Mouse (Mus musculus): ENCODE data around the gene Dcpp3. TPM values are rescaled to one million over a fixed set of nuclear protein-coding genes. Genes with fewer than 3 reads are reported as not detected.
A peak's percentile ranks its signal among the peaks of the same experiment; 100 is the strongest.
"Not testable (repeated sequence)": the region's sequence is repeated elsewhere in the genome, so short reads cannot be mapped to it uniquely, and the experiment has no call there.

Dcpp3 gene
- polyA plus RNA-seq (2011; ENCODE audit: insufficient read depth, insufficient read length, low replicate concordance, missing spikeins), result not detected in 2 replicates

GRCm38 (mm10) chr17:23917158-23917557 is at the start of gene Dcpp3:
Dcpp3 (plus strand) TSS chr17:23917458.
- not testable (repeated sequence) for H3K4me1 ChIP-seq (ENCODE audit: control insufficient read depth, insufficient read depth, low read length); H3K27ac ChIP-seq (ENCODE audit: control insufficient read depth, insufficient read depth, low read depth, low read length, poor library complexity); H3K4me3 ChIP-seq (replicated peaks; ENCODE audit: control insufficient read depth, low read depth, low read length)
- 29% methylated on average over 4 of the region's 4 CpGs for WGBS

DNA sequence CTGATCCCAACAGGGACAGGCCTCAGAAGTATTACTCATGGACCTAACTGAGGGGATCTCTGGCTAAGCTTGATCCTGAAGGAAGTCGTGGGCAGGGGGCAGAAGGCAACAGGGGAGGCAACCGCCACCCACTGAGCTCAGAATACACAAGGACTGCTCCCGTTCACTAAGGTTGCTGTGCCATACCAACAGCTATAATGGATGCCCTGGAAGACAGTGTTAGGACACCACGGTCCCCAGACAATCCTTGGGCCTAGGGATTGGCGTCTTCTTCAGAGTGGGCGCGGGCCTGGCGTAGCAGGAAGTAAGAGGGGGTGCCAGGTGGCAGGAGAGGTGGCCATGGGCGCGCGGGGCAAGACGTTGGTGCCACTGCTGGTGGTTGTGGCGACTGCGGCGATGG is 49.5 kb upstream of the Dcpp3 start, which contains the start of gene Prss21:
Gene Prss21 (plus strand): TSS at position 301 of the 400 bp plus-strand sequence.
- no peaks in the 10 kb centered on the region; the same call in none of the 2 replicates for H3K4me1 ChIP-seq (ENCODE audit: control insufficient read depth, insufficient read depth, low read length)
- no peak within 1 kb of the TSS for H3K4me3 ChIP-seq (replicated peaks; ENCODE audit: control insufficient read depth, low read depth, low read length)
- WGBS, result 82% methylated on average over 15 of the region's 15 CpGs
- TF ChIP-seq POLR2A (IDR thresholded peaks at IDR 0.05; ENCODE audit: borderline replicate concordance, control insufficient read depth, low read depth, low read length) (no peak), CTCF (IDR thresholded peaks at IDR 0.05; ENCODE audit: control insufficient read depth, insufficient read depth, low read length) (no peak)
- no peak within 1 kb of the TSS for H3K27ac ChIP-seq (ENCODE audit: control insufficient read depth, insufficient read depth, low read depth, low read length, poor library complexity)

GRCm38 (mm10) chr17:23868513-23868912 is 48.7 kb upstream of the Dcpp3 start:
- 39% methylated on average over 11 of the region's 11 CpGs for WGBS
- H3K4me3 ChIP-seq (replicated peaks; ENCODE audit: control insufficient read depth, low read depth, low read length), result no peak overlapping the region
- H3K27ac ChIP-seq (ENCODE audit: control insufficient read depth, insufficient read depth, low read depth, low read length, poor library complexity), result no peak overlapping the region
- TF ChIP-seq CTCF (IDR thresholded peaks at IDR 0.05; ENCODE audit: control insufficient read depth, insufficient read depth, low read length), result no peak
- TF ChIP-seq POLR2A (IDR thresholded peaks at IDR 0.05; ENCODE audit: borderline replicate concordance, control insufficient read depth, low read depth, low read length), result no peak
- no peaks in the 10 kb centered on the region; the same call in none of the 2 replicates for H3K4me1 ChIP-seq (ENCODE audit: control insufficient read depth, insufficient read depth, low read length)

- H3K4me3 ChIP-seq (replicated peaks; ENCODE audit: control insufficient read depth, low read depth, low read length), result no peak overlapping the region
- no peaks in the 10 kb centered on the region; the same call in 1 of the 2 replicates for H3K4me1 ChIP-seq (ENCODE audit: control insufficient read depth, insufficient read depth, low read length)
- no peak overlapping the region for H3K27ac ChIP-seq (ENCODE audit: control insufficient read depth, insufficient read depth, low read depth, low read length, poor library complexity)
- WGBS, result 53% methylated on average over 8 of the region's 8 CpGs
- TF ChIP-seq CTCF (IDR thresholded peaks at IDR 0.05; ENCODE audit: control insufficient read depth, insufficient read depth, low read length) (peak; percentile 48; the same call in 1 of the 2 replicates), POLR2A (IDR thresholded peaks at IDR 0.05; ENCODE audit: borderline replicate concordance, control insufficient read depth, low read depth, low read length) (no peak)
These were observed 43.1 kb upstream of the Dcpp3 start for GRCm38 (mm10) chr17:23873884-23874856.

GRCm38 (mm10) chr17:23876741-23877140 is 40.5 kb upstream of the Dcpp3 start:
- H3K4me1 ChIP-seq (ENCODE audit: control insufficient read depth, insufficient read depth, low read length), result no peaks in the 10 kb centered on the region
- 61% methylated on average over 3 of the region's 3 CpGs for WGBS
- H3K27ac ChIP-seq (ENCODE audit: control insufficient read depth, insufficient read depth, low read depth, low read length, poor library complexity), result no peak overlapping the region
- H3K4me3 ChIP-seq (replicated peaks; ENCODE audit: control insufficient read depth, low read depth, low read length), result no peak overlapping the region
- TF ChIP-seq POLR2A (IDR thresholded peaks at IDR 0.05; ENCODE audit: borderline replicate concordance, control insufficient read depth, low read depth, low read length) (no peak), CTCF (IDR thresholded peaks at IDR 0.05; ENCODE audit: control insufficient read depth, insufficient read depth, low read length) (no peak)

GRCm38 (mm10) chr17:23877166-23877565 is 40.1 kb upstream of the Dcpp3 start:
- no peaks in the 10 kb centered on the region for H3K4me1 ChIP-seq (ENCODE audit: control insufficient read depth, insufficient read depth, low read length)
- WGBS, result 90% methylated on average over 2 of the region's 2 CpGs
- TF ChIP-seq POLR2A (IDR thresholded peaks at IDR 0.05; ENCODE audit: borderline replicate concordance, control insufficient read depth, low read depth, low read length) (no peak), CTCF (IDR thresholded peaks at IDR 0.05; ENCODE audit: control insufficient read depth, insufficient read depth, low read length) (no peak)

DNA sequence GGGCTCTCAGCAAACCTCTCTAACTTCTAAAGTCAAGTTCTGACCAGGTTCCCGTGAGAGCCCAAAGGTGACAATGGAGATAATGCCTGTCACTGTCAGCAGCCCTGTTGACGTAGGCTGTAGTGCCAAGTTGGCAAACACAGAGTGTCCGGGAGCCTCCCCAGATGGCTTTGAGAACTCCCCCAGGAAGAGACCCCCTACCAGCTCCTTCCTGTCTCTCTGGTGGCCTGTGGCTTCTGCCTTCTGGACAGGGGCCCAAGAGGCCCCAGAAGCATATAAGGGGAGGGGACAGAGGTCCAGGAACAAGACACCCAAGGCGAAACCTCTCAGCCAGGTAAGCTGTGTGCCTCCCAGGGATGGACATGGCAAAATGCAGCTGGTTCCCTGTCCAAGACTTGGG is 36.7 kb upstream of the Dcpp3 start, which contains the start of the genes Dcpp1 and Dcpp2:
Gene Dcpp1 (plus strand): TSS at position 301 of the 400 bp plus-strand sequence.
Gene Dcpp2 (plus strand): TSS at position 305 of the 400 bp plus-strand sequence.
- H3K4me3 ChIP-seq (replicated peaks; ENCODE audit: control insufficient read depth, low read depth, low read length); H3K27ac ChIP-seq (ENCODE audit: control insufficient read depth, insufficient read depth, low read depth, low read length, poor library complexity); H3K4me1 ChIP-seq (ENCODE audit: control insufficient read depth, insufficient read depth, low read length): not testable (repeated sequence)
- 58% methylated on average over 4 of the region's 4 CpGs for WGBS

More at GRCm38 (mm10) chr17:23877166-23877565, 40.1 kb upstream of the Dcpp3 start:
- Histone ChIP-seq H3K27ac (ENCODE audit: control insufficient read depth, insufficient read depth, low read depth, low read length, poor library complexity) (no peak overlapping the region), H3K4me3 (replicated peaks; ENCODE audit: control insufficient read depth, low read depth, low read length) (no peak overlapping the region)

DNA sequence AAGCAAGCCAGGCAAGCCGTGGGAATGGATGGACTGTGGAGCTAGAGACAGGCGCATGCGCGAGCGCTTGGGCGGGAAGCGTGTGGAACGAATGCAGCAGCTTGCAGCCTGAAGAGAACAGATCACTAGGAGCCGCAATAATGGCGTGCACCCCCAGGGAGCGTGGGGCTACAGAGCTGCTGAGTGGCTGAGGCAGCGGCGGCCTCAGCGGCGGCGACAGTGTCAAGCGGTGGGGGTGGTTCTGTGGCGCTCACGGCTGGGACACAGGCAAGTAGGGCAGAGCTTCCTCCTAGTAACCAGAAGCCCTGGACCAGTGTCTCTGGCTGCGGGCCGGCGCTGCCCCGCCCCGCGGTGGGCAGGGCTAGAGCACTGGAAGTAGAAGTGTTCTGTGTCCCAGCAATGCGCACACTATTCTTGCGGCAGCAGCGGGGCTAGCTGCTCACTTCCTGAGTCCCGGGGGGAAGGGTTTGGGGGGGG is 7.3 kb downstream of the Dcpp3 start:
- peak overlapping the region; percentile 65 for H3K4me3 ChIP-seq (replicated peaks; ENCODE audit: control insufficient read depth, low read depth, low read length)
- H3K4me1 ChIP-seq (ENCODE audit: control insufficient read depth, insufficient read depth, low read length), result no peaks in the 10 kb centered on the region
- H3K27ac ChIP-seq (ENCODE audit: control insufficient read depth, insufficient read depth, low read depth, low read length, poor library complexity), result peak overlapping the region; percentile 51; the same call in 1 of the 2 replicates
- TF ChIP-seq POLR2A (IDR thresholded peaks at IDR 0.05; ENCODE audit: borderline replicate concordance, control insufficient read depth, low read depth, low read length) (peak; percentile 55; the same call in 1 of the 2 replicates), CTCF (IDR thresholded peaks at IDR 0.05; ENCODE audit: control insufficient read depth, insufficient read depth, low read length) (no peak)
- under 1% methylated on average over 29 of the region's 29 CpGs for WGBS
